Mouse (Mus musculus) heart, adult 10 weeks (tissue): ENCODE results near the gene Olfr1507. TPM values are rescaled to one million over a fixed set of nuclear protein-coding genes. Genes with fewer than 3 reads are reported as not detected.

ENCODE experiments used
- polyA plus RNA-seq: library from polyadenylated mRNA; stranded (reverse); fragments of 350-450 nt; fragmentation: Illumina TruSeq; extraction: RNeasy Lipid Tissue Mini Kit (QIAGEN cat#74804); gene quantifications from one replicate; pipeline ENCODE4 v1.2.3, GENCODE M21; 2014; ENCODE audit warnings: low read depth, low replicate concordance

Olfr1507 gene
- polyA plus RNA-seq, result not detected

DNA sequence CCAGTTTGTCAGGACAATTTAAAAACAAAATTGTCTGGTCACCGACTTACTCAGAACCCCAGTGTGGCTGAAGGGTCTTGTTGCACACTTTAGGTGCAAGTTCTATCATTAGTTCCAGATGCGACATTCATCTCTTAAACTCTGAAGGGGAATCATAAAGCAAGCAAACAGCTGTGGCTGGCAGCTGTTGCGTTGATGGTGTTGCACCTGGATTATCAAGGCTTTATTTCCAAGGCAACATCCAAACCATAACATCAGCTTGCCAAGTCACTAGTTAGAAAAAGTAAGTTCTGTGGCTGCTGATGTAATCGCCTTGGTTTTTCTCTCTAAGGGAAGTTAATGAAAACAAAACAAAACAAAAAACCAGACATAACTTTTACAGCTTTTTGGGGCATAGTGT, at the start of gene Olfr1507:
TSS of gene Olfr1507 (minus strand) at position 234 of the 400 bp plus-strand sequence.

GRCm38 (mm10) chr14:52467395-52467794, 28.2 kb downstream of the Olfr1507 start, which contains the start of gene Olfr1508:
Gene Olfr1508, minus strand, starts transcription at chr14:52467495.

GRCm38 (mm10) chr14:52442690-52443089, 52.9 kb downstream of the Olfr1507 start, which contains the start of gene Olfr1509:
Gene Olfr1509, plus strand, starts transcription at chr14:52442990.

Other genes starting within 250 kb of the Olfr1507 start
- gene Chd8, start 238.0 kb downstream of the Olfr1507 start, polyA plus RNA-seq, result 25.2 TPM
- gene Tox4, start 216.6 kb downstream of the Olfr1507 start, polyA plus RNA-seq, result 20.1 TPM
- 6.3 TPM for gene Rab2b, start 216.2 kb downstream of the Olfr1507 start, polyA plus RNA-seq
- 22.1 TPM for gene Mettl3, start 190.6 kb downstream of the Olfr1507 start, polyA plus RNA-seq
- gene Sall2, start 167.0 kb downstream of the Olfr1507 start, polyA plus RNA-seq, result 1.6 TPM
- not detected for gene Olfr1513, start 139.3 kb downstream of the Olfr1507 start, polyA plus RNA-seq
- gene Olfr1512, start 116.6 kb downstream of the Olfr1507 start, polyA plus RNA-seq, result not detected
- gene Olfr1511, start 98.4 kb downstream of the Olfr1507 start, polyA plus RNA-seq, result not detected
- gene Olfr1510, start 81.4 kb downstream of the Olfr1507 start, polyA plus RNA-seq, result not detected
- not detected for gene Olfr1509, start 52.8 kb downstream of the Olfr1507 start, polyA plus RNA-seq
- not detected for gene Olfr1508, start 28.3 kb downstream of the Olfr1507 start, polyA plus RNA-seq